Mouse (Mus musculus) CH12.LX (cell line): ENCODE results near the gene H2-Ab1. TPM values are rescaled to one million over a fixed set of nuclear protein-coding genes. Genes with fewer than 3 reads are reported as not detected.

ENCODE experiments used
- DNase-seq: peaks from one replicate; pipeline ENCODE4 v3.0.0-alpha.2; 2013; ENCODE audit errors: extremely low read depth
- H3K27ac ChIP-seq: 2 replicates; pipeline ENCODE4 v1.5.1; 2012; ENCODE audit warnings: low read depth, mild to moderate bottlenecking, control low read depth, moderate library complexity; ENCODE audit not compliant: insufficient read depth
- H3K27me3 ChIP-seq: replicated peaks from 2 replicates; pipeline ENCODE3; 2012; ENCODE audit warnings: inconsistent platforms
- H3K36me3 ChIP-seq, 2 experiments: replicated peaks in 1 of 2; 2 replicates each; pipeline versions ENCODE3 to v1.6.1; 2012; ENCODE audit warnings: inconsistent platforms in 1 of 2, low read length in 1 of 2, mild to moderate bottlenecking in 1 of 2, mixed read lengths in 1 of 2, moderate library complexity in 1 of 2; ENCODE audit not compliant: control insufficient read depth in 1 of 2, insufficient read depth in 1 of 2
- H3K4me1 ChIP-seq, 2 experiments: 2 replicates each; pipeline ENCODE4 v1.6.1; 2012; ENCODE audit warnings: inconsistent platforms in 1 of 2, moderate library complexity in 1 of 2; ENCODE audit not compliant: insufficient read depth in 2 of 2, control insufficient read depth in 1 of 2
- H3K4me2 ChIP-seq: 2 replicates; pipeline ENCODE4 v1.6.1; 2012; ENCODE audit warnings: low read depth, mild to moderate bottlenecking, control low read depth; ENCODE audit not compliant: poor library complexity, insufficient read depth, severe bottlenecking
- H3K4me3 ChIP-seq, 3 experiments: fragments of 150-350 bp in 1 of 3; sonication (generic) in 1 of 3; replicated peaks in 1 of 3; 2 replicates each; pipeline versions ENCODE3 to v1.5.1; 2011 to 2012; ENCODE audit warnings: low read depth in 2 of 3, low read length in 2 of 3, mild to moderate bottlenecking in 2 of 3, moderate library complexity in 2 of 3, control low read depth in 1 of 3, improper control_type of control experiment in 1 of 3, inconsistent platforms in 1 of 3, mixed read lengths in 1 of 3; ENCODE audit not compliant: poor library complexity in 1 of 3
- H3K79me2 ChIP-seq: replicated peaks from 2 replicates; pipeline ENCODE4 v1.6.1; 2012; ENCODE audit warnings: mild to moderate bottlenecking, moderate library complexity; ENCODE audit not compliant: control insufficient read depth, poor library complexity, insufficient read depth, severe bottlenecking; ENCODE audit errors: extremely low read depth
- H3K9ac ChIP-seq: 2 replicates; pipeline ENCODE4 v1.6.1; 2012; ENCODE audit warnings: low read depth, mild to moderate bottlenecking, control low read depth, moderate library complexity; ENCODE audit not compliant: insufficient read depth
- H3K9me3 ChIP-seq: replicated peaks from 2 replicates; pipeline ENCODE3; 2012; ENCODE audit warnings: low read length, inconsistent platforms, mixed read lengths
- CHD1 ChIP-seq: IDR thresholded peaks from 2 replicates; pipeline ENCODE4 v1.6.1; 2012; ENCODE audit warnings: low read depth, low read length, improper control_type of control experiment, inconsistent platforms
- CHD2 ChIP-seq: IDR thresholded peaks from 2 replicates; pipeline ENCODE4 v1.6.1; 2011; ENCODE audit warnings: low read length, improper control_type of control experiment
- E2F4 ChIP-seq: IDR thresholded peaks from 2 replicates; pipeline ENCODE4 v1.6.1; 2011; ENCODE audit warnings: low read depth, low read length, improper control_type of control experiment; ENCODE audit not compliant: insufficient replicate concordance
- ELF1 ChIP-seq: IDR thresholded peaks from 2 replicates; pipeline ENCODE4 v1.6.1; 2014; ENCODE audit warnings: low read depth, mild to moderate bottlenecking, inconsistent platforms, low read length, improper control_type of control experiment
- ETS1 ChIP-seq: conservative IDR thresholded peaks from 2 replicates; pipeline ENCODE4 v1.6.1; 2012; ENCODE audit warnings: low read depth, mild to moderate bottlenecking, inconsistent platforms, low read length, improper control_type of control experiment, moderate library complexity
- HCFC1 ChIP-seq: IDR thresholded peaks from 2 replicates; pipeline ENCODE4 v1.6.1; 2012; ENCODE audit warnings: low read depth, mild to moderate bottlenecking, inconsistent platforms, low read length, improper control_type of control experiment
- JUND ChIP-seq: conservative IDR thresholded peaks from 2 replicates; pipeline ENCODE4 v1.6.1; 2011; ENCODE audit warnings: low read depth, low read length, improper control_type of control experiment
- KAT2A ChIP-seq: IDR thresholded peaks from 2 replicates; pipeline ENCODE4 v1.6.1; 2012; ENCODE audit warnings: low read length, improper control_type of control experiment, inconsistent platforms; ENCODE audit not compliant: insufficient replicate concordance
- MAFK ChIP-seq: IDR thresholded peaks from 2 replicates; pipeline ENCODE4 v1.6.1; 2011; ENCODE audit warnings: low read length, improper control_type of control experiment; ENCODE audit not compliant: insufficient replicate concordance
- MEF2A ChIP-seq: IDR thresholded peaks from 2 replicates; pipeline ENCODE4 v1.6.1; 2014; ENCODE audit warnings: low read depth, mild to moderate bottlenecking, inconsistent platforms, low read length, improper control_type of control experiment, borderline replicate concordance
- NELFE ChIP-seq: IDR thresholded peaks from 2 replicates; pipeline ENCODE4 v1.6.1; 2011; ENCODE audit warnings: low read depth, low read length, improper control_type of control experiment
- PAX5 ChIP-seq: IDR thresholded peaks from 2 replicates; pipeline ENCODE4 v1.6.1; 2012; ENCODE audit warnings: low read length, inconsistent platforms, mixed read lengths
- POLR2AphosphoS2 ChIP-seq: IDR thresholded peaks from 2 replicates; pipeline ENCODE4 v1.6.1; 2011; ENCODE audit warnings: low read depth, low read length, improper control_type of control experiment
- SIN3A ChIP-seq: IDR thresholded peaks from 2 replicates; pipeline ENCODE4 v1.6.1; 2012; ENCODE audit warnings: low read length, improper control_type of control experiment, inconsistent platforms
- TBP ChIP-seq: conservative IDR thresholded peaks from 2 replicates; pipeline ENCODE4 v1.6.1; 2011; ENCODE audit warnings: low read depth, low read length, improper control_type of control experiment
- TCF12 ChIP-seq: IDR thresholded peaks from 2 replicates; pipeline ENCODE4 v1.6.1; 2014; ENCODE audit warnings: low read depth, mild to moderate bottlenecking, inconsistent platforms, low read length, improper control_type of control experiment
- UBTF ChIP-seq: IDR thresholded peaks from 2 replicates; pipeline ENCODE4 v1.6.1; 2012; ENCODE audit warnings: low read depth, mild to moderate bottlenecking, inconsistent platforms, low read length, improper control_type of control experiment, moderate library complexity
- USF2 ChIP-seq: conservative IDR thresholded peaks from 2 replicates; pipeline ENCODE4 v1.6.1; 2011; ENCODE audit warnings: low read depth, low read length, improper control_type of control experiment
- ZC3H11A ChIP-seq: IDR thresholded peaks from 2 replicates; pipeline ENCODE4 v1.6.1; 2012; ENCODE audit warnings: low read depth, mild to moderate bottlenecking, inconsistent platforms, low read length, improper control_type of control experiment
- dilution Hi-C: fragments of 300-500 bp; cut with MboI; formaldehyde crosslinking; loops from 2 replicates; pipeline ENCODE4 v1.14.3; 2020; ENCODE audit warnings: low sequenced_read_pairs; ENCODE audit not compliant: extremely low pct_unique_long_range_greater_than_20kb, extremely low pct_ligation_motif_present
- in situ Hi-C: fragments of 300-500 bp; cut with MboI; formaldehyde crosslinking; loops from 3 replicates; pipeline ENCODE4 v1.14.3; 2019; ENCODE audit warnings: low sequenced_read_pairs, low pct_ligation_motif_present, low pct_unique_long_range_greater_than_20kb, mixed read lengths
- polyA plus RNA-seq: library from polyadenylated mRNA; unstranded; fragments of >175 nt; gene quantifications from 2 replicates; pipeline ENCODE4 v1.2.1, GENCODE M21; 2012; ENCODE audit warnings: low read depth; ENCODE audit not compliant: insufficient read length
- total RNA-seq, 2 experiments: library from RNA; depleted of rRNA; stranded (reverse); fragments of 300-350 nt in 1 of 2; fragments of >200 nt in 1 of 2; gene quantifications; 2 replicates each; pipeline ENCODE4 v1.2.3; 2012 to 2014

Gene H2-Ab1
- total and polyA plus RNA-seq, 3 experiments: 114 to 699 (median 119) TPM

GRCm38 (mm10) chr17:34263811-34264371 is 6.4 kb downstream of the H2-Ab1 start (continued):
- TF ChIP-seq ELF1 (no peak), TCF12 (peak; percentile 37; the same call in 1 of the 2 replicates), USF2 (no peak)
- TF ChIP-seq, all 38 proteins: peak for 23

- TF ChIP-seq SIN3A: no peak
- peak; percentile 78; the same call in 1 of the 2 replicates for TF ChIP-seq CHD2
- TF ChIP-seq ELF1: no peak
- 0 out of 2 replicates have a peak, but pooled peaks have one; percentile 21 for TF ChIP-seq UBTF
- no peak for TF ChIP-seq USF2
- TF ChIP-seq HCFC1: peak; percentile 15; the same call in 1 of the 2 replicates
- in situ Hi-C loops (no loop called here), dilution Hi-C loops (no loop called here)
- peaks cover 9% of the 10 kb centered on the region; the same call in 1 of the 2 replicates for H3K79me2 ChIP-seq
- no peaks in the 10 kb centered on the region for H3K27me3 ChIP-seq
- no peaks in the 10 kb centered on the region for H3K9me3 ChIP-seq
- H3K27ac ChIP-seq: peak overlapping the region; percentile 82
- peak overlapping the region; percentile 78 to 96 (median 95) for H3K4me3 ChIP-seq
- DNase-seq: no peak
- H3K4me2 ChIP-seq: peak overlapping the region; percentile 52
- H3K36me3 ChIP-seq: peaks cover 21 to 39% of the 10 kb centered on the region in 2 experiments
- H3K4me1 ChIP-seq: peaks cover 6 to 45% of the 10 kb centered on the region in 2 experiments
- H3K9ac ChIP-seq: peak overlapping the region; percentile 98
Observed at GRCm38 (mm10) chr17:34264452-34265351, 7.2 kb downstream of the H2-Ab1 start.

GRCm38 (mm10) chr17:34268262-34268661 is 10.8 kb downstream of the H2-Ab1 start:
- no peak for TF ChIP-seq CHD1
- TF ChIP-seq POLR2AphosphoS2: no peak
- TF ChIP-seq PAX5: no peak
- TF ChIP-seq JUND: no peak
- TF ChIP-seq HCFC1: no peak
- TF ChIP-seq USF2: no peak
- no peak for TF ChIP-seq E2F4
- no peak for TF ChIP-seq TBP
- no peak for TF ChIP-seq UBTF
- no peak for TF ChIP-seq MEF2A
- no peak for TF ChIP-seq KAT2A
- TF ChIP-seq NELFE: no peak
- TF ChIP-seq ZC3H11A: no peak
- TF ChIP-seq MAFK: no peak
- no peak for TF ChIP-seq ETS1
- DNase-seq: no peak
- Histone ChIP-seq H3K36me3 (peaks cover 21 to 52% of the 10 kb centered on the region in 2 experiments), H3K4me1 (peaks cover 0 to 19% of the 10 kb centered on the region in 2 experiments; a peak in 2 of 4 replicates), H3K4me2 (no peak overlapping the region), H3K27me3 (no peaks in the 10 kb centered on the region), H3K27ac (no peak overlapping the region), H3K9ac (no peak overlapping the region), H3K79me2 (peaks cover 6% of the 10 kb centered on the region; the same call in 1 of the 2 replicates), H3K9me3 (no peaks in the 10 kb centered on the region), H3K4me3 (no peak overlapping the region)
- in situ Hi-C loops: no loop called here
- dilution Hi-C loops: no loop called here
